Mouse (Mus musculus): ENCODE data around the gene Rpl35. TPM values are rescaled to one million over a fixed set of nuclear protein-coding genes. Genes with fewer than 3 reads are reported as not detected.

Rpl35 gene
- polyA plus RNA-seq, 1 experiment: 222 TPM

DNA sequence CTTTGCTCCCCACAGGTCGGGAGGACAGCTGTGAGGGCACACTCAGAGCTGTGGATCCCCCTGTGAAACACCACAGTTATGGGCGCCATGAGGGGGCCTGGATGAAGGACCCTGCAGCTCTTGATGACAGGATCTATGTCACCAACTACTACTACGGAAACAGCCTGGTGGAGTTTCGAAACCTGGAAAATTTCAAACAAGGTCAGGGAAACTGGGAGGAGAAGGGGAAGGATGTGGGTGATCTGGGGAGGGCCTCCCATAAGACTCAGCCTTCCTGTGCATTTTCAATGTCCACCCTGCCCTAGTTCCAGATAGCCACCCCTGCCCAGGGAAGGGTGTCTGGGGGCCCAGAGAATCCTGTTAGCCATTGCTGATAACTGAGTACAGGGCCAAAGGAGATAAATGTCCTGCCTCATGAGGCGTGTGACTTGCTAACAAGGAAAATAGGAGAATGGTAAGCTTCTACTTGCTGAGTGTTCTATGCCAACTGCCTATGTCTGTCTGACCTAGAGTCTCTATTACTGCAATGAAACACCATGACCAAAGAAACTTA, 47.7 kb downstream of the Rpl35 start:
- TF ChIP-seq POLR2A (IDR thresholded peaks at IDR 0.05; ENCODE audit: borderline replicate concordance, insufficient read depth, low read length) (no peak), CTCF (IDR thresholded peaks at IDR 0.05; ENCODE audit: borderline replicate concordance, insufficient read depth, low read depth, low read length) (no peak)
- H3K27ac ChIP-seq (ENCODE audit: insufficient read depth, low read length): no peak overlapping the region
- no peak for DNase-seq
- no peaks in the 10 kb centered on the region for H3K27me3 ChIP-seq (ENCODE audit: control insufficient read depth, insufficient read depth, low read length)
- no peaks in the 10 kb centered on the region for H3K4me1 ChIP-seq (ENCODE audit: control insufficient read depth, insufficient read depth, low read length)
- H3K4me3 ChIP-seq (replicated peaks; ENCODE audit: insufficient read depth, low read depth, low read length): no peak overlapping the region
- 84% methylated on average over 5 of the region's 5 CpGs for WGBS

DNA sequence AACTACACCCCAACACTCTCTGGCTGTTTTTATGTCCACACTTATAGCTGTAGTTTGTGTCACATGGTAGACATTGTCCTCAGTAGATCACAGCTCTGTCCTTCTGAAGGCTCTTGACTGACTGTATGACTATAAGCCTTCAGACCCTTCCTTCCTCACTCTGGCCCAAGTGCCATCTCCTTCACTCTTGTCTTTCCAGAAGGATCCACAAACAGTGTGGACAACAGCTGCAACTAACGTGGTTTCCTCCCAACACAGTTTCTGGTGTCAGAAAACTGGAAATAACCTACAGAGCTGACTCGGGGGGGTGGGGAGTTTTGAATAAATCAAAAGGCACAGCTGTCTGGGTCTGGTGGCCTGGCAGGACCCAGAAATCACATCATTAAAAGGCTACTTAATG, 49.4 kb downstream of the Rpl35 start:
- Histone ChIP-seq H3K27me3 (ENCODE audit: control insufficient read depth, insufficient read depth, low read length) (no peaks in the 10 kb centered on the region), H3K27ac (ENCODE audit: insufficient read depth, low read length) (no peak overlapping the region), H3K4me3 (replicated peaks; ENCODE audit: insufficient read depth, low read depth, low read length) (no peak overlapping the region), H3K4me1 (ENCODE audit: control insufficient read depth, insufficient read depth, low read length) (no peaks in the 10 kb centered on the region)
- DNase-seq: no peak
- WGBS: 44% methylated on average over 2 of the region's 2 CpGs
- TF ChIP-seq CTCF (IDR thresholded peaks at IDR 0.05; ENCODE audit: borderline replicate concordance, insufficient read depth, low read depth, low read length) (no peak), POLR2A (IDR thresholded peaks at IDR 0.05; ENCODE audit: borderline replicate concordance, insufficient read depth, low read length) (no peak)

DNA sequence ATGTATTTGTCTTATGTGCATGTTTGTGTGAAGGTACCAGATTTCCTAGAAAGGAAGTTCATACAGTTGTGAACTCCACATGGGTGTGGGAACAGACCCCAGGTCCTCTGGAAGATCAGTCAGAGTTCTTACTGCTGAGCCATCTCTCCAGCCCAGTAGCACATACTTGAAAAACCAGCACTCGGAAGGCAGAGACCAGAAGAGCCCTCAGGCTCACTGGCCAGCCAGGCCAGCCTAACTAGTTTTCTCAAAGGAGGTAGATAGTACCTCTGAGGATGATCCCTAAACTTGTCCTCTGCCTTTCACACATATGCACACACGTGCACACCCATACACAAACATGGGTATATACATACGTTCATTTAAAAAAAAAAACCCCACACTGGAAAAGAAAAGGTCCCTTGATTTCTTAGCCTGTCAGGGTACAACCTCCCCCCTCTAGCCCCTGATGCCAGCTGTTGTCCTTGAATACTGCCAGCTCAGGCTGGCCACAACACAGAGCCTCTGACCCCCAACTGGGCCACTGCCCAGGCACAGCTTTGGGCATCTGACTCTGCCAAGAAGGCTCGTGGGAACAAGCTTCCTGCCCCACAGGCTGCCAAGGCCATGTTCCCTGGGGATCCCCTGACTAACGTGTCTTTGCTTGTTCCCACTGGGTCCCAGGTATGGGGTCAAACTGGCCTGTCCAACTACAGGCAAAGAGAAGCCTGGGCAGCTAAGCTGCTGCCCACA, 52.1 kb downstream of the Rpl35 start:
- whole genome bisulfite sequencing: 33% methylated on average over 5 of the region's 5 CpGs
- Histone ChIP-seq H3K27me3 (ENCODE audit: control insufficient read depth, insufficient read depth, low read length) (no peaks in the 10 kb centered on the region), H3K4me3 (replicated peaks; ENCODE audit: insufficient read depth, low read depth, low read length) (no peak overlapping the region), H3K27ac (ENCODE audit: insufficient read depth, low read length) (no peak overlapping the region), H3K4me1 (ENCODE audit: control insufficient read depth, insufficient read depth, low read length) (peaks cover 8% of the 10 kb centered on the region)
- no peak for TF ChIP-seq POLR2A (IDR thresholded peaks at IDR 0.05; ENCODE audit: borderline replicate concordance, insufficient read depth, low read length)
- TF ChIP-seq CTCF (IDR thresholded peaks at IDR 0.05; ENCODE audit: borderline replicate concordance, insufficient read depth, low read depth, low read length): no peak
- DNase-seq: peak; percentile 23 to 46

Other genes with a start within 250 kb of the Rpl35 start
- gene Nr6a1, start 77.9 kb downstream of the Rpl35 start, polyA plus RNA-seq (2012; rRNA removed): 5.2 and 6.7 TPM in 2 replicates
- 0.95 and 1.3 TPM in 2 replicates for gene Olfml2a, start 73.6 kb downstream of the Rpl35 start, polyA plus RNA-seq (2012; rRNA removed)
- gene Wdr38, start 8.1 kb downstream of the Rpl35 start, polyA plus RNA-seq (2012; rRNA removed): 1.00 and 1.4 TPM in 2 replicates
- 106 and 121 TPM in 2 replicates for gene Arpc5l, start 276 bp downstream of the Rpl35 start, polyA plus RNA-seq (2012; rRNA removed)
- 43.3 and 44.2 TPM in 2 replicates for gene Golga1, start 59.9 kb upstream of the Rpl35 start, polyA plus RNA-seq (2012; rRNA removed)
- 8.2 and 10.4 TPM in 2 replicates for gene Scai, start 185.1 kb upstream of the Rpl35 start, polyA plus RNA-seq (2012; rRNA removed)
- 50.9 and 51.9 TPM in 2 replicates for gene Ppp6c, start 220.8 kb upstream of the Rpl35 start, polyA plus RNA-seq (2012; rRNA removed)